Mouse (Mus musculus): ENCODE measurements around the gene Dnpep.
A peak's percentile ranks its signal among the peaks of the same experiment; 100 is the strongest.

- TF ChIP-seq CTCF (IDR thresholded peaks at IDR 0.05) (peak; percentile 46), EP300 (IDR thresholded peaks at IDR 0.05; ENCODE audit: insufficient read depth, low read depth, low read length) (no peak), POLR2A (IDR thresholded peaks at IDR 0.05; ENCODE audit: insufficient read depth, low read depth, low read length) (no peak)
Measured at GRCm38 (mm10) chr1:75345036-75345935, 27.5 kb upstream of the Dnpep start.
